Mouse (Mus musculus) gastrocnemius, postnatal 10 days (tissue): ENCODE data around the gene Fiz1. TPM values are rescaled to one million over a fixed set of nuclear protein-coding genes. Genes with fewer than 3 reads are reported as not detected.

Experiments used
- DNase-seq: peaks from one replicate; pipeline ENCODE4 v3.0.0; 2021; ENCODE audit warnings: mixed read lengths
- long read RNA-seq, 2 experiments: library from polyadenylated mRNA; stranded (forward); transcript quantifications; one replicate each; pipeline ENCODE4 v2.0.0; 2021
- total RNA-seq, 2 experiments: library from RNA; stranded (reverse); gene quantifications; 2 replicates each; pipeline ENCODE4 v1.2.3; 2021

Fiz1 gene
- total RNA-seq = 10 to 100 TPM; 16.4 to 20.0 TPM
- long read RNA-seq, experiment 1, transcript Fiz1-201 (3 exons, 2,546 nt) = major isoform, 13 of 16 reads
- long read RNA-seq, experiment 1, partial matches to known transcripts = 0 of 16 reads
- long read RNA-seq, experiment 1, other reads (novel, unspliced or antisense) = 1 of 16 reads
- long read RNA-seq, experiment 2, transcript Fiz1-201 (3 exons, 2,546 nt) = major isoform, 11 of 16 reads
- long read RNA-seq, experiment 2, partial matches to known transcripts = 3 of 16 reads
- long read RNA-seq, experiment 2, other reads (novel, unspliced or antisense) = 0 of 16 reads

- DNase-seq = peak; percentile 97
Measured at GRCm38 (mm10) chr7:5014251-5015117, at the start of gene Fiz1, which contains the start of gene Zfp524. TSS of gene Fiz1 (minus strand) at chr7:5014697. TSS of gene Zfp524 (plus strand) at chr7:5014415.

GRCm38 (mm10) chr7:5062360-5063001, 48.0 kb upstream of the Fiz1 start:
- no peak for DNase-seq

DNA sequence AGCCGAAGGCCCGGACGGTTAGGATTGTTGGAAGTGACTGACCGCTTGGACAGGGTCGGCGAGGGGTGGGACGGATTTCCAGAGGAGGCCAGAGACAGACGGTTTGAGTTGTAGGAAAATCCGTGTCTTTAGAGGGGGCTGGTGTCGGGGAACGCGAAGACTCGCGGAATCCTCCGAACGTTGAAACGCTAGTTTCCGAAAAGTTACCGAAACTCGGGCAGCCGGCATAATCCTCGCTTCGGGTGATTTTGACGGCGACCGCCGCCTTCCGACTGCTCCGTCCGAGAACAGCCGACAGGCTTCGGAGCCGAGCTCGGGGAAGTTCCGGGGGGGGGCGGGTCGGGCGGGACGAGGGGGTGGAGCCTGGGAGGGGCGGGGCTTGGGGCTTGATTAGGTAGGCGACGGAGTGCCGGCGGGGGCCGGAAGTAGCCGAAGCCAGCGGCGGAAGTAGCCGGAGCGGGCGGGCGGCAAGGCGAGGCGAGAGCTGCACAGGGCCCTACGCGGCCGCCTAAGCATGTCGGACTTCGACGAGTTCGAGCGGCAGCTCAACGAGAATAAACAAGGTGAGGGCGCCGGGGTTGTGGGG, 47.4 kb upstream of the Fiz1 start, which contains the start of gene U2af2:
U2af2 (plus strand) TSS at position 370 of the 586 bp plus-strand sequence.
- DNase-seq = peak; percentile 98

GRCm38 (mm10) chr7:5060944-5061773, 46.7 kb upstream of the Fiz1 start:
- DNase-seq = peak; percentile 99

DNA sequence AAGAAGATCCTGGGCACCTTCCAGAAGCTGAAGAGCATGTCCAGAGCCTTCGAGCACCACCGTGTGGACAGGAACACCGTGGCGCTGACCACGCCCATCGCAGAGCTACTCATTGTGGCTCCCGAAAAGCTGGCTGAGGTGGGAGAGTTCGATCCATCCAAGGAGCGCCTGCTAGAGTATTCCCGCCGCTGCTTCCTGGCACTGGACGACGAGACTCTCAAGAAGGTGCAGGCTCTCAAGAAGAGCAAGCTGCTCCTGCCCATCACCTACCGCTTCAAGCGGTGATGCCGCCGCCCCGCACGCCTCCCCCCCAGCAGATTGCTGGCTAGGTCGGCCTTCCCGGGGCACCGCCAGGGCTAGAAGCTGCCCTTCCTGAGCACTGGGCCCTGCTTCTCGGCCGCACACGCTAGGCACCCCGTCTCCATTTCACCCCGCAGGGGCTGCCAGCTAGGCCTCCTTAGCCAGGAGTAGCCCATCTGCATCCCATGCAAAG, 45.8 kb upstream of the Fiz1 start:
- DNase-seq = peak; percentile 75

GRCm38 (mm10) chr7:5059421-5059820, 44.9 kb upstream of the Fiz1 start:
- no peak for DNase-seq

DNA sequence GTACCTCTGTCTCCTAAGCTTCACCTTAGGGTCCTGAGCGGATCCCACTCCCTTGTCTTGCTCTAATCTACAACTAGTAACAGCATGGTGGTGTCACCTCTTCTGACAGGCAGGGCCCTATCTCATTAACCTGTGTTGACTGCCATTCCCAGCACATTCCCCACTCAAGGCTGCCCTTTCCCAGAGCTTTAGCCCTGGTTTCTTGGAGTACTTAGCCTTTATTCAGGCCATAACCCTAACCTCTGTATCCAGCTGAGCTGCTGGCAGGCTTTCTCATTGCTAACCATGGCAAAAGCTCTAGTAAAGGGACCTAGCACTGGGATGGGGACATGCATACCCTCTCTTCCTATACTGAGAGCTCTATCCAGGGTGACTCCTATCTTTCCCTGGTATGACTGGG, 44.1 kb upstream of the Fiz1 start:
- no peak for DNase-seq

DNA sequence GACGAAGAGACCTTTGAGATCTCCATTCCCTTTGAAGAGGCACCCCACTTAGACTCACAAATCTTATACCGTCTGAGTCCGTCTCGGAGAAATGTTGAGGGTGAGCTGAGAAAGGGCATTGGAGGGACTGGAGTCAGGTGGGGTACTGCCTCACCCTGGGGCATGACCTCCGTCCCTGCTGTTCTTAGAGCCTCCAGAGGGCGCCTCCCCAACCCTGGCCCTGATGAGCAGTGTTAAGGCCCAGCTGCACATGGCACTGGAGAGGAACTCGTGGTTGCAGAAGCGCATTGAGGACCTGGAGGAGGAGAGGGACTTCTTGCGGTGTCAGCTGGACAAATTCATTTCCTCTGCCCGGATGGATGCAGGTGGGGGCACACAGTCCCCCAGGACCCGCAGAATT, 43.3 kb upstream of the Fiz1 start:
- no peak for DNase-seq

DNA sequence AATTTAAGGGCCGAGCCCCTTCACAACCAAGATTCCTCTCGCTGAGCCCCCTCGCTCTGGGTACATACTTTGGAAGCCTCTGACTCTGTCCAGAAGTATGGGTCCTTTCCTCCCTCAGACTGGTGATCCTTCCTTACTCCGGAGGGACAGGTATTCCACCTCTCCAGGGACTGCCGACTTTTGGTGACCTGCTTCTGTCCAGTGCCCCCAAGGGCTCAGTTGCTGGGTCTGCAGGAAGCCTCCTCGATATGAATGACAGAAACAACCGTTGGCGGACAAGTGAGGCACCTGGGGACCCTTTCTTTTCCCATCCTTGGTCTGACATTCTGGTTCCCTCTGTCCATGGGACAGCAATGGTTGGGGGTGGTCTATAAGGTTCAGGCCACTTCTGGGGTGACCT, 42.9 kb upstream of the Fiz1 start:
- no peak for DNase-seq

DNA sequence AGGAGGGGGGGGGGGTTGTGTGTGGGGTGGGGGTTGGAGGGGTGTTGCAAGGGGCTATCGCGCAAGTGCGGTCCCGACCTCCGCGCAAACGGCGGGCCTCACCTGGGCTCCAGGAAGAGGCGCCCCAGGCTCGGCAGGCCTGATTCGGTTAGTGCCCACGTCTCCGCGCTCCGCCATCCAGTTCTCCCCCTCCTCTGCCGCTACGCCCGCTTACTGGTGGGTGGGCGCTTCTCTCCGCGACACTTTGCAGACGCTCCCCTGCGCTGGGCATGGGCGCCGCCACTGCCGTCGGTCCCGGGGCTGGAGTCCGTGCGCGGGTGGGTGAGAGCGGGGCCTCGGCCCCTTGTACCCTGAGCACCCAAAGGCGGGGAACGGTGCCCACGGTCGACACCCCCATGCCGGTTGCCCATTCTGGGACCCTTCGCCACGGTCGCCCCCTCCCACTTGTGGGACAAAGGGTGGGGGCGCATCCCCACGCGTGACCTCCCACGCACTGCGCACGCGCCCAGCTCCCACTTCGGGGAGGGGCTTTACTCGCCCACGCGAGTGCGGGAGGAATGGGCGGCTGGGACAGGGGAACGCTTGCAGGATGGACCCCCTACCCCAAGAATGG, 42.3 kb upstream of the Fiz1 start:
- DNase-seq = peak; percentile 15

DNA sequence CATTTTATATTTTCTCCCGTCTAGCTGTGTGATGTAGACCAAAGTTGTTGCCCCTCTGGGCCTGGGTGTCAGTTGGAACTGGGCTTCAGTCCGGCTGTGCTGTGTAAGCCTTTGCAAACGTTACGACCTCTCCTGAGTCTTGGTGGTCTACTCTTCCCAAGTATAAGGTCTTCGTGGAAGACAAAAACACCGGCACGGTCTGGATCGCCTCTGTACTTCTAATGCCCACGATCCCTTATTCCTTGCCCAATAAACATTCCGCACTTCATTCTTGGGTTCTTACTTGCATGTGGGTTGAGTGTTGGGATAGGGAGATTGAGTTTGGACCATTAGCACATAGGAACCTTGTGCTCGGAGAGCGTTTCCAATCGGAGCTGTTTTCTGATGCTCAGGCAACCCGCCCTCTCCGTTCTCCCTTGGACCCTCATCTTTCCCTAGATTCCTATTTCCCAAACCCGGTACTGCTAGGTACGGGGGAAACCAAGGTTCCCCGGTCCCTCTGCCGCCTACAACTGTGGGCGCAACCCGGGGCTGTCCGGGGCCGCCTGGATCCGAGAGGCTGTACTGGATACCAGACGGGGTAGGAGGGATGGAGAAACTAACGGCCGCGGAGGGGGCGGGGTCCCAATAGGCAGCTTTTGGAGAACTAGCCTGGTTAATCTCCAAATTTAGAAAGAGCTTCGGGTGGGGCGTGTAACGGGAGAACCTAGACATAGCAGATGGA, 39.1 kb upstream of the Fiz1 start:
- DNase-seq = no peak

DNA sequence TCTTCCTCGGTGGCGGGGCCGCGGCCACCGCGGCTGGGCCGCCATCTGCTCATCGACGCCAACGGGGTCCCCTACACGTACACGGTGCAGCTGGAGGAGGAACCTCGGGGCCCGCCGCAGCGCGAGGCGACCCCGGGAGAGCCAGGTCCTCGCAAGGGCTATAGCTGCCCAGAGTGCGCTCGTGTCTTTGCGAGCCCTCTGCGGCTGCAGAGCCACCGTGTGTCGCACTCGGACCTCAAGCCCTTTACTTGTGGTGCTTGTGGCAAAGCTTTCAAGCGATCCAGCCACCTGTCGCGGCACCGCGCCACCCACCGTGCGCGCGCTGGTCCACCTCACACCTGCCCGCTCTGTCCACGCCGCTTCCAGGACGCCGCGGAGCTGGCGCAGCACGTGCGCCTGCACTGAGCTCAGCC, 38.4 kb upstream of the Fiz1 start:
- no peak for DNase-seq

DNA sequence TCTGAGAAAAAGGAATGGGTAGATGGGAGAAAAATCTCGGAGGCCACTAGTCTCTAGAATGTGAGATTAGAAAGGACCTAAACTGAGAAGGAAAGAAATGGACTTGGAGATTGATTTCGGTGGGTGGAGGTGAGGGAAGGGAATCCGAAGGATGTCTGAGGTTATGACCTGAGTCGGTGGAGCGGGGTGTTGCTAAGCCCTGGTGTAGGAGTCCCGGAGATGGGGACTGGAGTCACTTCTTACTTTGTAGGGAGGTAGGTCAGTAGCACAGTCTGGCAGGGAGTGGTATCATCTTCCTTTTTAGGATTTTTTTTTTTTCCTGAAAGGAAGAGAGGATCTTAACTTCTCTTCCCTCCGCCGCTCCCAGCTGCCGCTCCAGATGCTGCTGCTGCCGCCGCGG, 37.9 kb upstream of the Fiz1 start:
- no peak for DNase-seq

GRCm38 (mm10) chr7:5051193-5052192, 37.0 kb upstream of the Fiz1 start, which contains the start of gene Zfp580:
TSS of gene Zfp580 (plus strand) at chr7:5051538.
- DNase-seq = peak; percentile 76

GRCm38 (mm10) chr7:5047313-5047712, 32.8 kb upstream of the Fiz1 start:
- no peak for DNase-seq

DNA sequence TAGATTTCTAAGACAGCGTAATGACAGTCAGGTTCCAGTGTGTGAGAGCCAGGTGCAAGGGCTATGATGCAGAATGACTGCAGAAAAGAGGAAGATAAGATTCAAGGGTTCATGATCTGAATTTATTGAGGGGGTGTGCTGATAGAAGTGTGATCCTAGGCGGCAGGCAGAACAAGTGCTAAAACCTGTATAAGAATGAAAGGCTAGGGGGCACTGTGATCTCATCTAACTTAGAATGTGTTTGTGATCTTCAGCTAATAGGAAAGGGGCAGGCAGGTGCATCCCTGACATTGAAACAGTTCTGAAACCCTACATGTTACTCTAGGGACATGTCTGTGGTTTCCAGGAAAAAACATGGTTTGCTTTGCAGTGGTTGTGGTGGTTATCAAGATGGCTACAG, 31.6 kb upstream of the Fiz1 start:
- no peak for DNase-seq

- DNase-seq = no peak
Measured at GRCm38 (mm10) chr7:5044981-5045380, 30.5 kb upstream of the Fiz1 start.

DNA sequence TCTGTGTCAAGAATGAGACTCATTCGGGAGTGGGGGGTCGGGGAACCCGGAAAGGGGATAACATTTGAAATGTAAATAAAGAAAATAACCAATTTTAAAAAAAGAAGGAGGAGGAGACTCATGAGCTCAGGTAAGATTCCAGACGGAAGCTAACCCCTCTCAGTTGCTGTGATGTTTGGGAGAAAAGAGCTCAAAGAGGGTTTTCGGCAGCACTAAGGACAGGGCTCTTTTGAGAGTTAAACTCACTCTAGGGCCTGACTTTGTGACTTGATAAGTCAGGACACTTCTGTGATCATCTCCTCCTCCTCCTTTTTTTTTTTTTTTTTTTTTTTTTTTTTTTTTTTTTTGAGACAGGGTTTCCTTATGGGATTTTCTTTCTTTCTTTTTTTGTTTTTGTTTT, 24.4 kb upstream of the Fiz1 start:
- no peak for DNase-seq
